Mouse (Mus musculus) fat pad, adult 2 months (tissue): ENCODE data around the gene Arl4d.

Experiments used
- DNase-seq: peaks from one replicate; pipeline ENCODE4 v3.0.0-alpha.2; 2011; ENCODE audit warnings: low read depth, low spot score; ENCODE audit errors: extremely low read depth

Arl4d gene

DNA sequence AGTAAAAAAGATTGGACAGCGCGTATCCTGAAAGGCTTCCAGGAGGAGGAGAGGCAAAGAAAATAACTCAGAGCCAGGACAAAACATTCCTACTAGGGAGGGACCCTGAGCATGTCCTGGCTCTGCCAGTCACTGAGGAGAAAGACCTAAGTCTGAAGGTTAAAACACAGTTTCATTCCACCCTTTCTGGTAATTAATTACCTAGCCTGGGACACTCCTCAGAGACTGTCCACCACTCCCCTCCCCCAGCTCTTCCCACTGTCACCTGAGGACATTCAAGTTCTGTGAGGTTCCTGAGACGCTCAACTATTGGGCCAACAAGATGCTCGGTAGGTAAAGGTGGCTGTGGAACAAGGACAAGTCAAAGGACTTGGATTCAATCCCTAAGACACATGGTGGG lies 10.0 kb downstream of the Arl4d start:
- DNase-seq: no peak

DNA sequence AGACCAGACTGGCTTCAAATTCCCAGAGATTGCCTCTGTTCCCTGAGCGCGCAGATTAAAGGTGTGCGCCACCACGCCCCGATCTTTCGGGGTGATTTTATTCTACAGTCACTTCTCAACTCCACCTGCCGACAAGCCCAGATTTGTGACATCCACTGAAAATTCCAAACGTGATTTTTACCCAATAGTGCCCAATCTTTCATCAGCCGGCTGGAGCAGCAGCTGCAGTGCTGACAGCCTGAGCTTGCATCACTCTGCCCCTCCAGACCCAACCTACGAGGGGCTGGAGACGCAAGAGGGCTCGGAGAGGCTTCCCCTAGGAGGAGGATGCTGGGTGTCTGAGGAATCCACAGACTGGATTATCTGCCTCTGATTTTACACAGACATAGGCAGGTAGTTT lies 12.3 kb downstream of the Arl4d start:
- no peak for DNase-seq

DNA sequence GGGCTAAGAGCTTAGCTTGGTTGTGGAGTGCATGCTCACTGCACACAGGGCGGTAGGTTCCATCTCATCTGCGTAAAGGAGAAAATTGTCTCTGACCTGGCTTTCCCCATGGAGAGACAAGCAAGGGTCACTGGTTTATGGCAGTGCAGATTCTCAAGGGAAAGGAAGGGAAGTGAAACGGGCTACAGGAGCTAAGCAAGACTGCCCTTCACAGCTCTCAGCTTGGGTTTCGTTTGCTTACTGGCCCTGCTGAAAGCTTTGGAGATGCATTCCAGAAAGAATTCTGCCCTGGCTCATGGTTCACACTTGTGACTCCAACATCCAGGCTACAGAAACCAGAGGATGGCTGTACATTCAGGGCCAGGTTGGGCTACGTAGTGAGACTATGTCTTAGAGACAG lies 13.4 kb downstream of the Arl4d start:
- no peak for DNase-seq

DNA sequence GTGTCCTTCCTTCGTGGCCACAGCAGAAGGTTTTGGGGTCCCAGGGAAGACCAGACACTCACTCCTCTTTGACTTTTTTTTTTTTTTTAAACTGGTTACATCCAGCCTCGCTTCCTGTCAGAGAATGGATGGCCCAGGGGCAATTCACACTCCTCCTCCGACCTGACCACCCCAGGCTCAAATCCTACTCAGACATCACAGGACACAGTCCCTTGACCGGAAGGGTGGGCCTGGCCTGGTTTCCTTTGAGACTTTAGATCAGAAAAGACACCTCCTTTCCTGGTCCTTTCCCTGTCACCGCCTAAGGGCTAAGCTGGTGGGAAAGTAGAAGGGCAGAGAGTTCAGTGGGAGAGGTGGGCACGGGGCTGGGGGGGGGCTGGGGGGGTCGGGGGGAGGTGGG lies 14.6 kb downstream of the Arl4d start:
- no peak for DNase-seq

DNA sequence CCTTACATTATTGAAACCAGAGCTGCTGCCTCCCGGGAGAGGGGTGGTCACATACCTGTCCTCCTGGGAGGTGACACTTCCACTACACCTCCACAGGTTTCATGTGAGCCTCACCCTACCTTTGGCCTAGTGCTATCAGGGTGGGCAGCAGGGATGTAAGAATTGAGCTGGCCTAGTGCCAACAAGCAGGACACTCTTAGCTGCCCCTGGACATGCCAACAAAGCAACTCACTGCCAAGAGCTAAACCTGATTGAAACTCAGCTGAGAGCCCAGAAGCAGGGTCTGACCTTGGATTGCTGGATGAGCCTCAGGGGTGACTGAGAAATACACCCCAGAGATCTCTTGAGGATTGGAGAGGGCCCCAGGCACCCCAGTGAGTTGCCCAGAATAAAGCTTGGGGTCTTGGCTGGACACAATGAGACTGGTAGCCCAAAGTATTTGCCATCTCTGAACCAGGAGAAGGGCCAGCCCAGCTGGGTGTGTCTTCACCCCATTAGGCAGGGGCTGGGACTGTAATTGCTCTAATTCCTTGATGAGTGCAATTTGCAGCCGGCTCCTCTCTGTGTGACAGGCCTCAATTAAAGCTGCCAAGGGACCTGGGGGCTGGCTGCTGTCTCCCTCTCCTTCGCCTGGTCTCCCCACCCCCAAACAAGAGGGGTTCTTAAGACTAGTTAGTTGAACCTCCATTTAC lies 15.4 kb downstream of the Arl4d start:
- DNase-seq: no peak

DNA sequence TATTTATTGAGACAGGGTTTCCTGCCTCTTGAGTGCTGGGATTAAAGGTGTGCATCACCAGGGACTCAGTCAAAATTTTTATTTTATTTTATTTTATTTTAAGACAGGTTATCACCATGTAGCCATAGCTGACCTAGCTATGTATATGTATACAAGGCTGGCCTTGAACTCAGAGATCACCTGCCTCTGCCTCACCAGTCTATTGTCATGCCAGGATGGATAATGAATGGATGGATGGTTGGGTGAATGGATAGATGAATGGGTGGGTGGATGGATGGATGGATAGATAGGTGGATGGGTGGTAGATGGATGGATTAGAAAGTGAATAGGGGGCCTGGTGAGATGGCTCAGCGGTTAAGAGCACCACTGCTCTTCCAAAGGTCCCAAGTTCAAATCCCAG lies 16.6 kb downstream of the Arl4d start:
- DNase-seq: no peak

DNA sequence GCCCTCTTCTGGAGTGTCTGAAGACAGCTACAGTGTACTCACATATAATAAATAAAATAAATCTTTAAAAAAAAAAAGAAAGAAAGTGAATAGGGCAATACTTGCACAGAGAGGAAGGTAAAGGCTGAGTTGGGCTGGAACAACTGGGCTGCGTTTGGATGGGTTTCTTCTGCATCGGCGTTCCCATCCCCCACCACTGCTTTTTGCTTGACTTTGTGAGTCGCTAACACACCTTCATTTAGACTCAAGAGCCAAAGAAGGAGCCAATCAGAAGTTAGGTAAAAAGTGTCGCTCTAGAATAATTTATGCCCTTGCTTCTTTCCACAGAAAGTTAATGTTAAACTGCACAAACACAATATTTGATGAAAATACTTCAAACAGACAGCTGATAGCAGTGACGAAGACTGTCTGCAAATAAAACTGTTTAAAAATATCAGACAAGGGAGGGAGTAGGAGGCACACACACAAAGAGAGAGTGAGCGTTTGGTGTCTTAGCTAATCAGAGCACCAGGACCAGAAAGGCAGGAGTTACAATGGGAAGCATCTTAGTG lies 17.1 kb downstream of the Arl4d start:
- no peak for DNase-seq

DNA sequence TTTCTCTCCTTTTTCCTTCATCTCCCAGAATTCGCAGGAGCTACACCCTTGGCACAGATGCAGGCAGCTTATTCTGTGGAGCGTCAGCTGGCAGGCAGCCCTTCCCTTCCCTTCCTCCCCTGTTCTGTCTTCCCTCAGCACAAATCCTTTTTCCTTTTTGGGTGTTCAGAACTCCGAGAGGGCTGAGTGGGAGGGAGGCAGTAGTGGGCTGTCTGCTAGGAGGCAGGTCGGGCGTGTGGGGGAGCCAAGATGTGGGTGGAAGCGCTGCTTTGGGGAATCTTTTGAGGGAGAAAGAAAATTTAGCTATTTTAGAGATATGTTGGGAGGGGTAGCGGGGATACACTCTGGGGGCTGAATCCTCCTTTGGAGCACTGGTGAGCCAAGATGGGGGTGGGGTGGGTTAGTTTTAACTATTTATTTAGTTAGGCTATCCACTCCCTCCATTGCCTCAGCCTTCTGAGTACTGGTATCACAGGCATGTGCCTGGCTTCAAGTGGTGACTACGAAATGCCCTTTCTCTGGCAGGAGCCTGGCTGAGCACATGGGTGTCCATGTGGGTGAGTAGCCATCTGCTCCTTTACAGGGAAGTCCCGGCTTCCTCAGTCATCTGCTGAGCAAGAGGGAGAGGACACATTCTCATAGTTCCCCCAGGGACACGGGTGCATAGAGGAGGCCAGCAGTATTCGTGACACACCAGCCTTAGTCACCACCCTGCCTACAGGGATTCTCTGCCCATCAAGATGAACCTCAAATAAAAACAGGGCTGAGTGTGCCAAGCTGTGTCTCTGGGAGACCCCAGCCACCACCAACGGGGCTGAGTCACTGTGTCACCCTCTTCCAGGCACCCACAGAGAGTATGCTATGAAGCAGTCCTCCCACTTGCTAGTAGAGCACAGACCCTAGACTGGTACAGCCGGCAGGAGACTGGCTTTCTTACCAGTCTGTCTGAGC lies 22.3 kb downstream of the Arl4d start:
- no peak for DNase-seq

DNA sequence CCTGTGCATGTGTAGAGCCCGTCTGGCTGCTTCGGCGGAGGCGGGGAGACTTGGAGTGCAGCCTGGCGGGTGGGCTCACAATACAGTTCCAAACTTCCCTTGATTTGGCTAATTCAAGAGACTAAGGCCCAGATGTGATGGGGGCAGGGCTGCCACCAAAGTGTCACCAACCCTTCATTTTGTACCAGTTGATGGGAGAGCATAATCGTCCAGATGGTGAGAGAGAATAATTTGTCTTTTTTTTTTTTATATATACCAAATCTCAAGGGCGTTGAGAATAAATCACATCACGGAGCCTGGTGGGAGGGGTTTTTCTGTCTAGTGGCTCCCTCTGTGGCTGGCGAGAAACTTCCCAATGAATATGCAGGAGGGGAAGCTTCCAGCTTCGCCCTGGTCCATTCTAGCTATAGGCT lies 24.4 kb downstream of the Arl4d start:
- no peak for DNase-seq

DNA sequence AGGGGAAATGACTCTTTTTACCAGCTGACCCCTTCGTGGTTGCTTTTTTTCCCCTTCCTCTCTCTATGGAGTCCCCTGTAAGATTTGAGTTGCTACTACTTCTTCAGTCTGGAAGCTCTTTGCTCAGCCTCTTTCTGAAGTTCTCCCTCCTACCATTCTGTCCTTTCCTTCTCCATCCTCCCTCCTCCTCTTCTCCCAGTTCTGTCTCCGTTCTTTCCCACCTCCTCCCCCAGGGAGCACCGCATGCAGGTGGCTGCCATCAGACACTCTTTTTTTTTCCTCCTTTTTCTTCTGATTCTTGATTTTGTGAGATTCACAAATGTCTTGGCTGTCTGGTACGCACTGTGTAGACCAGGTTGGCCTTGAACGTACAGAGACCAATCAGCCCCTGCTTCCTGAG lies 25.0 kb downstream of the Arl4d start:
- no peak for DNase-seq

DNA sequence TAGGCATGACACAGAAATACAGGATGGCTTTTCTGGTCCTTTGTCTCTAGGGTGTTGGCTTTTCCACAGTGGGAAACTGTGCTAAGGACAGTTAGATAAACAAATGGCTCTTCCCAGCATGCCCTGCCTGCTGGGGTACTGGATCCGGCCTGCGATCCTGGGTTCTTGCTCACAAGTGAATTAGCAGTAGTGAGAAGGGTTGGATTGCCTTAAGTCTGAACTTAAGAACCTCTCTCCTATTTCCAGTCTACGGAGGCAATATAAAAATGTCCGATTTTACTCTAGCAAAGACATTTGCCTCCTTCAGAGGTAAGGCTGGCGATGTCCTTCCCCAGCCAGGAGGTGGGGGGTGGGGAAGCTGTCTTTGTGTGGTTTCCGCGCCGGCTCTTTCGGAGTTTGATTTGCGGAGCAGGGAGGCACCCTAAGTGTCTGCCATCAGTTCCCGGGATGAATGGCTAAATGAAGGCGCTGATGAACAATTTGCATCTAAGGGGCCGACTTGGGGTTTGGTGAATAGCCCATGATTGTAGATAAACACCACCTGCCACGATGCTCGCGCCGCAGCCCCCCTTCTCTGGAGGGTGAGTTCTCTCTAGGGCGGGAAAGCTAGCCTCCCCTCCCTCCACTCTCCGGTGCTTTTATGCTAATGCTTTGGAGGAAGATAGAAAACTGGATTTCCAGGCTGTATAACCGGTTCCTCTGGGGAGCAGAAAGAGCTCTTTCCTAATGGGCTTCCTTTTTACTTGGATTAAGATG lies 30.7 kb downstream of the Arl4d start:
- DNase-seq: no peak

DNA sequence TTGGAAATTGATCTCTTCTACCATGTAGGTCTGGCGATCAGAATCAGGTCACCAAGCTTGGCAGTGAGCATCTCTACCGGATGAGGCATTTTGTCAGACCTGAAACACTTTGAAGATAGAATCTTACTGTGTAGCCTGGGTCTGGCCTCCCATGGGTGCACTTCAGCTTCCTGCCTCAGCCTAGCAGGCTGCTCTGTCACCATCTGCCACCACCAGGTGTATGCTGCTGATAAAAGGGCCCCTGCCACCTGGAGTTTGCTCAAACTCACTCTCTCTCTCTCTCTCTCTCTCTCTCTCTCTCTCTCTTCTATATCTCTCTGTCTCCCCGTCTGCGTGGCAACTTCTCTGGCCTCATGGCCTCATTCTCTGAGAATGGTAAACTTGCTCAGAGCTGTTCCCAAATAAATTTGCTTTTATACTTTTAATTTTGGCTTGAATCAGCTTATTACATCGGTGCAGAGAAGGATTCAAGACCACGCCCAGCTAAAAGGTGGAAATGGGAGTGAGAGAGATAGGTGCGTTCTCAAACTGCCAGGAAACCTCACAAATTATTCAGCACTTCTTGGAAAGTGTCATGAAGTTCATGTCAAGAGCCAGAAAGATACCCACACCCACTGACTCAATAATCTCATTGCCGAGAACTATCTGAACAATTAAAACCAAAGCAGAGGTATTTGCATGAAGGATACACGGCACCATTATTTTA lies 32.0 kb downstream of the Arl4d start:
- no peak for DNase-seq

DNA sequence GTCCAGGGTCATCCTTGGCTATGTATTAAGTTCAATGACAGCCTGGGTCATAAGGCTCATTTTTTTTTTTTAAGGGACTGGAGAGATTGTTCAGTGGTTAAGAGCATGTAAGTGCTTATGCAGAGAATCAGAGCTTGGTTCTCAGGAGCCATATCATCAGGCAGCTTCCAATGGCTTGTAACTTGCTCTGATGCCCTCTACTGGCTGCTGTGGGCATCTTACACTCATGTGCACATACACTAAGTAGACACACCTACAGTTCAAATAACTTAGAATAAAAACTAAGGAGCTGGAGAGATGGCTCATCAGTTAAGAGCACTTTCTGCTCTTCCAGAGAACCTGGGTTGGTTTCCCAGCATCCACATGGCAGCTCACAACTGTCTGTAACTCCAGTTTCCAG lies 32.8 kb downstream of the Arl4d start:
- DNase-seq: no peak

DNA sequence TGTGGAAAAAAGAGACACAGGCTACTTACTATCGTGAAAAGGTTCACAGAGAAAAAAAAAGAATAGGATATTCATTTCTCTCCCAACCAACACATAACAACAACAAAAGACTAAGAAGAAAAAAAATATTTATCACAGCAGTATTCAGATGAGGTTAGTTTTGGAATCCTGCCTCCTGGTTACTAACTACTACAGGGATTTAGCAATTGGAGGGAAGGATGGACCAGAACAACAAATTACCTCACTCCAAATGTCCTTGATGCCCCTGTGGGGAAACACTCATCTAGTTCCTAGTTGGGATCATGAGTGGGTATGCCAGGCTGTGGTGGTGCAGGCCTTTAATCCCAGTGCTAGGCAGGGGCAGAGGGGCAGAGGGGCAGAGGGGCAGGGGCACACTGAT lies 34.2 kb downstream of the Arl4d start:
- no peak for DNase-seq

DNA sequence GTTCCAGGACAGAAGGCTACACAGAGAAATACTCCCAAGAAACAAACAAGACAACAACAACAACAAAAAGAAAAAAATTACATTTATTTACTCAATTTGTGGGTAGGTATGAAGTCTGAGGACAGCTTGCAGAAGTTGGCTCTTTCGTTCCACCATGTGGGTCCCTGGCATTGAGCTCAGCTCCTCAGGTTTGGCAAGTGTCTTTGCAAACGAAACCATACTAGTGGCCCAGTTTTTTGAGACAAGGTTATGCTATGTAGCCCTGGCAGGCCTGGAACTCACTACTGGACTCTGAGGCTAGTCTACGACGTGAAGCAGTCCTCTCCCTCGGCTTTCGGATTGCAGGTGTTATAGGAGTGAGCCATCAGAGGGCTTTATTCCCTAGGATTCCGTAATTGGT lies 34.6 kb downstream of the Arl4d start:
- no peak for DNase-seq

DNA sequence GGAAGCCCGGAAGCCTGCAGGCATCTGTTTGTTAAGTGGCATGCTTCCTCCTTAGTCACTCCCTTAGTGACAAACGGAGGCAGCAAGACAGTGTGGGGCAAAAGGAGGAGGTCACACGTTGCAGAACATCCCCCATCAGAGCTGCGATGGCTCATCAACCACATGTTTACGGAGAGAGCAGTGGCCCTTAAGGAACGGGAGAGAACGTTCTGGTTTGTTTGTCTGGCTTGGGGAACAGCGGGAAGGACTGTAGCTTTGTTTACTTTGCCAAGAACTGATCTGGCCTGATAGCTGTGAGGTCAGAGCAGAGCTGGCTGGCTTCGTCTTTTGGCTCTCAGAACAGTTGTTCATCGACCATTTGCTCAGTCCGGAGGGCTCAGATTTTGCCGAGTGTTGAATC lies 35.1 kb downstream of the Arl4d start:
- no peak for DNase-seq

DNA sequence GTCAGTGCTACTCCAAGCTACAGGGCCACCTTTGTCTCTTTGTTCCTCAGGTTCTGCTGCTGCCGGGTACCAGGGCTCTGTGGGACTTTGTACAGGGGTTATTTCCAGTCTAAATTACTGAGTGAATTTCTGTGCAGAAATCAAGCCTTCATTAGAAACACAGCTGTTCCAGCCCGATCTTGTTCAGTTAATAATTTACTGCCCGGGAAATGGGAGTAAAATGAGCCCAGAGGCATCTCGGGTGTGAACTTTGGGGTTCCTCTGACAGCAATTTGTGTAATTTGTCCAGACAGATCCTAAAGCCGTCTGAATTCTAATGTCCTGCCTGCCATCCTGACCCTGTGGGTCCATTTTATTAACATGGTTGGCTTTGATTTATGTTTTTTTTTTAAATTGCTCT lies 38.7 kb downstream of the Arl4d start:
- DNase-seq: no peak

DNA sequence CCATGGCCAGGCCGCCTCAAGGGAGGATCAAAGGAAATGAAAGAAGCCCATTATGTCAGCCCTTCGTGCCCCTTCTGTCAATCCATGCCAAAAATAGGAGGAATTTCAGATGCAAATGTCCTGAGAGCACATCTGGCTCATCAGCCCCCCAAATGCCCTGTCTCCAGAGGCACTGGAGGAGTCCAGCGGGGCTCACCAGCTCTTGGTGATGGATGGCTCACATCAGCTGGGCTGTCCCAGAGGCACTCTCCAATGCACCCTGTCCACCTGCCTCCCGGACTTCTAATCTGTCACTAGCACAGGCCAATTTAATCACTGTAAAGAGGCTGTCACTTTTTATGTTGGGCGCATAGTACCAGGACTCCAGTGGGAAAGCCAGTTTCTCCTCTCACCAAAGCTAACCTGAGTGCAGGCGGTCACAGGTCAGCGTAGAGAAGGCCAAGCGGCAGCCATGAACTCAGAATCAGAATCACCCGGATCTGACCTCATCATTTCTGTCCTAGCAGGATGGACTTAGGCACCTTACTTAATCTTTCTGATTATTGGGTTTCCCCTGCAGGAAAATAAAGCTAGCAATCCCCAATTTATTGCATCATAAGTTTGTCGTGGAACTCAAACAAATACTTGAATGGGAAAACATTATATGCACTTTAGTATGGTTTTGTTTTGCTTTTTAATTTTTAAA lies 41.6 kb downstream of the Arl4d start:
- DNase-seq: no peak

DNA sequence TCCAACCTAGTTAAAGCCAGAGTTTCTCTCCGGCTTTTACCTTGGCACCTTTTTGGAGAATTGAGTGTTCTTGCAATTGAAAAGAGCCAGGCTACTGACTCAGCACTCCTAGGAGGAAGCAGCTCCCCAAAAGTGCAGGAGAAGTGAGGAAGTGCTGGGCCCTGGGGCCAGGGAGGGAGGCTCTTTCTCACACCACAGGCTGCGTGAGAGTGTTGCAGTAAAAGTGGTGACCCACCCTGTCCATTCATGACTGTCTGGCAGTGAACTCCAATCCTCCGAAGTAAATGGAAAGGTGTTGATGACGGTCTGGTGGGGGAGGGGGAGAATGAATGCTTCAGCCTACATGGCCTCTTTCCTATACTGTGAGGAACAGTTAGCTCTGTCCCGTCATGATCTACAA lies 43.1 kb downstream of the Arl4d start:
- no peak for DNase-seq

DNA sequence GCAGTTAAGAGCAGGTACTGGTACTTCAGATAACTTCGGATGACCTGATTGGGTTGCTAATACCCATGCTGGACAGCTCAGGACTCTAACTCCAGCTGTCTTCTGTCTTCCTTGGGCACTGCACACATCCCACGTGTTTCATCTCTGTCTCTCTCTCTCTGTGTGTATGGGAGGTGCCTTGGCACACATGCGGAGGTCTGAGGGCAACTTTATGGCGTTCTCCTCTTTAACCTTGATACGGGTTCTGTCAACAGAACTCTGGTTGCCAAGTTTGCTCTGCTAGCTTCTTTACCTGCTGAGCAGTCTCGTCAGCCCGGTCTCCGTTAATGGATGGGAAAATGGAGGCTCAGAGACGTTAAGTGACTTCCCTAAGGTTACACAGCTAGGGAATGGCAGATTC lies 47.5 kb downstream of the Arl4d start:
- no peak for DNase-seq
